Mouse (Mus musculus) myocyte (in vitro differentiated cells): ENCODE measurements around the gene Arhgef7. TPM values are rescaled to one million over a fixed set of nuclear protein-coding genes. Genes with fewer than 3 reads are reported as not detected.

Source experiments
- H3K27me3 ChIP-seq: one replicate; pipeline ENCODE4 v1.6.1; 2011; ENCODE audit not compliant: control insufficient read depth, insufficient read depth, insufficient read length
- H3K36me3 ChIP-seq: one replicate; pipeline ENCODE4 v1.6.1; 2011; ENCODE audit not compliant: control insufficient read depth, insufficient read depth
- H3K4me2 ChIP-seq: one replicate; pipeline ENCODE4 v1.6.1; 2011; ENCODE audit warnings: low read depth, control low read depth
- H3K4me3 ChIP-seq: one replicate; pipeline ENCODE4 v1.5.1; 2011; ENCODE audit warnings: mild to moderate bottlenecking, control low read depth, moderate library complexity
- H3K79me2 ChIP-seq: one replicate; pipeline ENCODE4 v1.6.1; 2011; ENCODE audit not compliant: control insufficient read depth, insufficient read depth
- H3ac ChIP-seq: one replicate; pipeline ENCODE4 v1.6.1; 2011; ENCODE audit not compliant: control insufficient read depth, insufficient read length
- CEBPB ChIP-seq: IDR thresholded peaks from 2 replicates; pipeline ENCODE4 v1.6.1; 2011; ENCODE audit warnings: mild to moderate bottlenecking, moderate library complexity; ENCODE audit not compliant: poor library complexity, insufficient read depth, severe bottlenecking
- E2F4 ChIP-seq: IDR thresholded peaks from one replicate; pipeline ENCODE4 v1.6.1; 2011; ENCODE audit warnings: mild to moderate bottlenecking, control low read depth, moderate library complexity; ENCODE audit not compliant: insufficient read depth
- MAX ChIP-seq: IDR thresholded peaks from one replicate; pipeline ENCODE4 v1.6.1; 2011; ENCODE audit warnings: low read depth, mild to moderate bottlenecking, control low read depth
- MYOD1 ChIP-seq, 3 experiments: IDR thresholded peaks; one replicate each; pipeline ENCODE4 v1.6.1; 2011; ENCODE audit warnings: control low read depth in 2 of 3, low read depth in 2 of 3, mild to moderate bottlenecking in 2 of 3, moderate library complexity in 1 of 3; ENCODE audit not compliant: insufficient read length in 2 of 3, control insufficient read depth in 1 of 3
- MYOG ChIP-seq, 3 experiments: IDR thresholded peaks; one replicate each; pipeline ENCODE4 v1.6.1; 2011; ENCODE audit warnings: control low read depth in 2 of 3, low read depth in 2 of 3, mild to moderate bottlenecking in 2 of 3; ENCODE audit not compliant: insufficient read length in 2 of 3, control insufficient read depth in 1 of 3, insufficient read depth in 1 of 3
- POLR2A ChIP-seq: IDR thresholded peaks from one replicate; pipeline ENCODE4 v1.6.1; 2011; ENCODE audit warnings: low read depth, mild to moderate bottlenecking, control low read depth, moderate library complexity; ENCODE audit not compliant: insufficient read length
- POLR2AphosphoS2 ChIP-seq: IDR thresholded peaks from one replicate; pipeline ENCODE4 v1.6.1; 2011; ENCODE audit warnings: low read depth, control low read depth; ENCODE audit not compliant: insufficient read length
- REST ChIP-seq: IDR thresholded peaks from one replicate; pipeline ENCODE4 v1.6.1; 2011; ENCODE audit warnings: mild to moderate bottlenecking, control low read depth, moderate library complexity; ENCODE audit not compliant: insufficient read depth, insufficient read length
- SRF ChIP-seq: IDR thresholded peaks from one replicate; pipeline ENCODE4 v1.6.1; 2011; ENCODE audit warnings: low read depth; ENCODE audit not compliant: control insufficient read depth, insufficient read length
- TCF12 ChIP-seq: IDR thresholded peaks from one replicate; pipeline ENCODE4 v1.6.1; 2011; ENCODE audit warnings: mild to moderate bottlenecking, control low read depth; ENCODE audit not compliant: poor library complexity, insufficient read depth, severe bottlenecking
- TCF3 ChIP-seq: IDR thresholded peaks from one replicate; pipeline ENCODE4 v1.6.1; 2011; ENCODE audit warnings: low read depth, control low read depth; ENCODE audit not compliant: insufficient read length
- USF1 ChIP-seq: IDR thresholded peaks from one replicate; pipeline ENCODE4 v1.6.1; 2011; ENCODE audit warnings: low read depth, mild to moderate bottlenecking, control low read depth, moderate library complexity
- polyA plus RNA-seq: library from polyadenylated mRNA; unstranded; fragments of >200 nt; fragmentation: generic; extraction: Trizol; gene quantifications from one replicate; pipeline ENCODE4 v1.2.1, GENCODE M21; 2012; ENCODE audit warnings: missing spikeins

The Arhgef7 gene
- polyA plus RNA-seq, 1 experiment = 24.5 TPM

DNA sequence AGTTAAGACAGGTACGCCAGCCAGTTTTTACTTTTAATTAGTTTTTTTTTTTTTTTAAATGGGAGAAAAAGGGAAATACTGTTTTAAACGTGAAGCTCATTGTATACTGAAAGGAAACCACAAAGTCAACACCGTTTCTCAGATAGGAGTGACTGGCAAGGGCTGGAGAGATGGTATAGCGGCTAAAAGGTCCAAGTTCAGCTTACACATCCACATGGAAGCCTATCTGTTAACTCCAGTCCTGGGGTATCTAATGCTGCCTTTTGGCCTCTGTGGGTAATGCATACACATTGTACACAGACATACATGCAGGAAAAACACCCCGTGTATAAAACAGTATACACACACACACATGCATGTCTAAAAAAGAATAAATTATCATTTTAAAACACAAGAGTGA is 104.4 kb downstream of the Arhgef7 start:
- TF ChIP-seq POLR2A (no peak), TCF3 (no peak), TCF12 (no peak), POLR2AphosphoS2 (no peak), MYOD1 (IDR thresholded peaks at IDR 0.05; ENCODE audit: control insufficient read depth in 1 of 3, insufficient read length in 2 of 3, low read depth in 2 of 3) (no peak), SRF (no peak), MYOG (IDR thresholded peaks at IDR 0.05; ENCODE audit: control insufficient read depth in 1 of 3, insufficient read depth in 1 of 3, insufficient read length in 2 of 3, low read depth in 2 of 3) (no peak), CEBPB (no peak), MAX (no peak), USF1 (no peak), E2F4 (no peak), REST (no peak)
- no peaks in the 10 kb centered on the region for H3K79me2 ChIP-seq
- H3K4me2 ChIP-seq = no peak overlapping the region
- H3K36me3 ChIP-seq = peaks cover 4% of the 10 kb centered on the region
- H3ac ChIP-seq = no peak overlapping the region
- H3K4me3 ChIP-seq = no peak overlapping the region
- H3K27me3 ChIP-seq = no peaks in the 10 kb centered on the region

DNA sequence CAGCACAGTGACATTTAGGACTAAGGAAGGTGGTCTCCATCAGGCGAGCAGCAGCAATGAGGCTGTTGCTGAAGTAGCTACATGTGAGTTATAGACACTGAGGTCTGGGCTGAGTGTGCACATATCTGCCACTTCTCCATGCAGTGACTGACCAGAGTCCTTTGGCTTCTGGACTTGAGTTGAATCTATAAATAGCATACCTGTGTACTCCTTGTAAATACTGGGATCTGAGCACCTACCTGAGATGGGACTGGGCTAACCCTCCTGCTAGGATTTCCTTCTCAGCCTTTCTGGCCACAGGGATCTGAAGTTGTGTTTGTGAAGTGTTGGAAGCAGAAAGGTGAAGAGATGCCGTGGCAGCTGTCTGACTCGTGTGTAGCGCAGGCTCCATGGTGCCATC is 105.6 kb downstream of the Arhgef7 start:
- H3K79me2 ChIP-seq = no peaks in the 10 kb centered on the region
- H3K36me3 ChIP-seq = no peaks in the 10 kb centered on the region
- no peaks in the 10 kb centered on the region for H3K27me3 ChIP-seq
- H3K4me2 ChIP-seq = no peak overlapping the region
- no peak overlapping the region for H3ac ChIP-seq
- no peak for TF ChIP-seq MAX
- H3K4me3 ChIP-seq = no peak overlapping the region

DNA sequence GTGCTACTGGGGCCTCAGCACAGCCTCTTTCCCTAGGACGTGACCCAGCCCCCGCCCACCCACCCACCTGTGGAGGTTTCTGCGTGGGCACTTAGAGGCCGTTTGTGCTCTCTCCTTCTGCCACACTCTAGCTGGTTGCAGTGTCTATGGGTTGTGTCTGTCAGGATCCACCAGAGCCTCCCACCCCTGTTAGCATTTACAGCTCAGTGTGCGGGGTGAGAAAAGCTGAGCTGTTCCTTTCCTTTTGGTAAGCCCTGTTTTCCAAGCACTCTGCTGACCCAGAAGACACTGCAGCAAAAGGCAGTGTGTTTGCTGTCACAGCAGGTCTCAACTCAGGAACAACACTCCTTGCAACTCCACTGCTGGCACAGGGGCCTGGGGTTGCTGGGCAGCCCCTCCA is 106.7 kb downstream of the Arhgef7 start:
- no peak overlapping the region for H3K4me2 ChIP-seq
- H3K4me3 ChIP-seq = no peak overlapping the region
- no peak for TF ChIP-seq E2F4
- no peak for TF ChIP-seq POLR2A
- no peak for TF ChIP-seq CEBPB
- no peak for TF ChIP-seq MYOG (IDR thresholded peaks at IDR 0.05; ENCODE audit: control insufficient read depth in 1 of 3, insufficient read depth in 1 of 3, insufficient read length in 2 of 3, low read depth in 2 of 3)
- TF ChIP-seq TCF3 = no peak
- no peak for TF ChIP-seq POLR2AphosphoS2
- TF ChIP-seq USF1 = no peak
- no peak for TF ChIP-seq MAX
- TF ChIP-seq SRF = no peak
- no peak for TF ChIP-seq TCF12
- no peak for TF ChIP-seq REST
- TF ChIP-seq MYOD1 (IDR thresholded peaks at IDR 0.05; ENCODE audit: control insufficient read depth in 1 of 3, insufficient read length in 2 of 3, low read depth in 2 of 3) = no peak
- H3ac ChIP-seq = no peak overlapping the region
- H3K79me2 ChIP-seq = no peaks in the 10 kb centered on the region
- no peaks in the 10 kb centered on the region for H3K27me3 ChIP-seq
- H3K36me3 ChIP-seq = no peaks in the 10 kb centered on the region

DNA sequence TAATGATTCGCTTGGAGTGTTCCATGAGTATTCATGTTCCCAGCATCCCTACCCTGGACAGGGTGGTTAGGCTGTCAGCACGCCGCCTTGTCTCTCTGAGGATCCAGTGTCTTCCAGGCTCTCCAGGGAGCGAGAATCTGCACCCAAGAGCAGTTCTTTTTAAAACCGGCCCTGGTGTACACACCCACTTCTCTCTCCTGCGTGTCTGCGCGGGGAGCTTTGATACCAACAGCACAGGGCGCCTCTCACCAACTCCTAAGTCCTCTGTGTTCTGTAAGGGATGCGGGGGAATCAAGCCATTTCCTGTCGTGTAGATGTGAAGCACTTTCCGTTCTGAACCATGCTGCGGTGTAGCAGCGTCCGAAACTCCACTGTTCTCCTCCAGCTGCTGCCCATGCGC is 107.2 kb downstream of the Arhgef7 start:
- Histone ChIP-seq H3K27me3 (no peaks in the 10 kb centered on the region), H3K79me2 (no peaks in the 10 kb centered on the region), H3K4me3 (no peak overlapping the region), H3ac (no peak overlapping the region), H3K4me2 (no peak overlapping the region), H3K36me3 (no peaks in the 10 kb centered on the region)
- no peak for TF ChIP-seq REST
- TF ChIP-seq POLR2AphosphoS2 = no peak
- TF ChIP-seq MYOD1 (IDR thresholded peaks at IDR 0.05; ENCODE audit: control insufficient read depth in 1 of 3, insufficient read length in 2 of 3, low read depth in 2 of 3) = no peak
- TF ChIP-seq E2F4 = no peak
- TF ChIP-seq CEBPB = no peak
- no peak for TF ChIP-seq MYOG (IDR thresholded peaks at IDR 0.05; ENCODE audit: control insufficient read depth in 1 of 3, insufficient read depth in 1 of 3, insufficient read length in 2 of 3, low read depth in 2 of 3)
- TF ChIP-seq MAX = no peak

DNA sequence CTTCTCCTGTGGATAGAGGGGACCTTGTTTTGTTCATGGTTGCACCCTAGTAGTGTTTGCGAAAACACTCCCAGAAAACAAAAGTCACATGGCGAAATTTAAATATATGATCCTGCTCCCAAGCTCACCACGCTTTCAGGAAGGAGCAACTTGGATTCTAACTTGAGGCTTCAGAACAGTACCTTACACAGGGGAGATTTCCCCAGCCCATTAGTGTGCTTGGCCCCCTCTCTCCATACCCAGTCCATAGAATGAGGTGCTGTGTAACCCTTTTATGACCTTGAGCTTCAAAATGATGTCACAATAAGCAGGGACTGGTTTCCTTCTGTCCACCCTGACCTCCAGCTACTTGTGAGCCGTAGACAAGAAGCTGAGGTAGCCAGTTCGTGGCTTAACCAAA is 112.7 kb downstream of the Arhgef7 start, which contains the start of gene Tex29:
Tex29 (plus strand) TSS at position 301 of the 400 bp plus-strand sequence.
- Histone ChIP-seq H3K4me3 (no peak within 1 kb of the TSS), H3K4me2 (no peak within 1 kb of the TSS), H3K27me3 (peaks cover 16% of the 10 kb centered on the region), H3ac (no peak within 1 kb of the TSS), H3K79me2 (no peaks in the 10 kb centered on the region), H3K36me3 (no peaks in the 10 kb centered on the region)
- TF ChIP-seq POLR2A (no peak), POLR2AphosphoS2 (no peak), CEBPB (no peak), TCF12 (no peak), SRF (no peak), MYOG (IDR thresholded peaks at IDR 0.05; ENCODE audit: control insufficient read depth in 1 of 3, insufficient read depth in 1 of 3, insufficient read length in 2 of 3, low read depth in 2 of 3) (no peak), REST (no peak), MYOD1 (IDR thresholded peaks at IDR 0.05; ENCODE audit: control insufficient read depth in 1 of 3, insufficient read length in 2 of 3, low read depth in 2 of 3) (no peak), USF1 (no peak), MAX (no peak), TCF3 (no peak), E2F4 (no peak)
